15 mouse cellular contexts compared by ENCODE assay signal in genomic region chr2:44659011-44659410, GRCm38 (mm10).
"Had no signal": no experiment of that assay in that cellular context is flagged by ENCODE, and none has a peak within 500 bp of the region (broad histone marks: within the 10 kb centered on the region; RNA-seq: fewer than 3 reads in every experiment).

No protein-coding gene starts in this region.

- H3K4me1 ChIP-seq: liver, embryonic 13.5 days; stomach, embryonic 15.5 days had no signal

- H3K4me3 ChIP-seq: left cerebral cortex, adult 2 months; liver, embryonic 13.5 days; megakaryocyte, embryonic 14.5 days; neural tube, embryonic 13.5 days; stomach, embryonic 15.5 days had no signal

- ATAC-seq: liver, postnatal 0 days; midbrain, embryonic 16.5 days had no signal

- H3K9ac ChIP-seq: liver, embryonic 13.5 days; liver, postnatal 0 days; neural tube, embryonic 13.5 days; stomach, embryonic 15.5 days had no signal

- H3K4me2 ChIP-seq: liver, embryonic 13.5 days; neural tube, embryonic 13.5 days; stomach, embryonic 15.5 days had no signal

- H3K27ac ChIP-seq: left cerebral cortex, adult 2 months; liver, embryonic 13.5 days; macrophage; neural tube, embryonic 13.5 days; stomach, embryonic 15.5 days had no signal

- H3K27me3 ChIP-seq: liver, embryonic 13.5 days; megakaryocyte, embryonic 14.5 days; neural tube, embryonic 13.5 days; stomach, embryonic 15.5 days had no signal

- H3K9me3 ChIP-seq: liver, embryonic 13.5 days; megakaryocyte, embryonic 14.5 days; neural tube, embryonic 13.5 days; stomach, embryonic 15.5 days had no signal

- DNase-seq: kidney, adult 11 months; kidney, adult 9 months; kidney, postnatal 14 days; liver; liver, embryonic 13.5 days; liver, postnatal 0 days; lung, postnatal 10 days; retina, postnatal 1 day; thymus, postnatal 4 days had no signal

- H3K36me3 ChIP-seq: liver, embryonic 13.5 days; neural tube, embryonic 13.5 days; stomach, embryonic 15.5 days had no signal
